Mouse (Mus musculus) lung, postnatal 0 days (tissue): ENCODE measurements at regions not wholly inside any gene's neighbourhood (a gene's known extent, or its start where the extent isn't known, plus 50 kb on each side); places are given as distances from the start of the nearest gene placed in this dataset.

Experiments
- ATAC-seq: fragments of 200-750 bp; cut with Nextera tagmentation; 2 replicates; pipeline ENCODE4 v1.8.0; 2017; ENCODE audit warnings: moderate library complexity
- DNase-seq: peaks from one replicate; pipeline ENCODE4 v3.0.0-alpha.2; 2016; ENCODE audit warnings: low spot score
- H3K27ac ChIP-seq: fragments of 300-500 bp; sonication (generic); 2 replicates; pipeline ENCODE4 v1.5.1; 2014; ENCODE audit warnings: antibody characterized with exemption, mild to moderate bottlenecking, low read length, mixed read lengths
- H3K27me3 ChIP-seq: fragments of 300-500 bp; sonication (generic); replicated peaks from 2 replicates; pipeline ENCODE4 v1.6.1; 2014; ENCODE audit warnings: low read length, mixed read lengths; ENCODE audit not compliant: insufficient read depth
- H3K36me3 ChIP-seq: fragments of 300-500 bp; sonication (generic); 2 replicates; pipeline ENCODE4 v1.6.1; 2014; ENCODE audit warnings: low read length, mixed read lengths; ENCODE audit not compliant: insufficient read depth
- H3K4me1 ChIP-seq: fragments of 300-500 bp; sonication (generic); 2 replicates; pipeline ENCODE4 v1.6.1; 2014; ENCODE audit warnings: antibody characterized with exemption, low read depth, low read length, mixed read lengths; ENCODE audit not compliant: insufficient read depth
- H3K4me2 ChIP-seq: fragments of 300-500 bp; sonication (generic); replicated peaks from 2 replicates; pipeline ENCODE4 v1.6.1; 2014; ENCODE audit warnings: low read depth, mild to moderate bottlenecking, low read length, moderate library complexity, mixed read lengths
- H3K4me3 ChIP-seq: fragments of 300-500 bp; sonication (generic); 2 replicates; pipeline ENCODE4 v1.5.1; 2014; ENCODE audit warnings: low read depth, low read length
- H3K9ac ChIP-seq: fragments of 300-500 bp; sonication (generic); replicated peaks from 2 replicates; pipeline ENCODE4 v1.6.1; 2014; ENCODE audit warnings: low read depth, mild to moderate bottlenecking
- H3K9me3 ChIP-seq: fragments of 300-500 bp; sonication (generic); 2 replicates; pipeline ENCODE4 v1.6.1; 2016; ENCODE audit warnings: low read length, mixed read lengths
- CTCF ChIP-seq: IDR thresholded peaks from 2 replicates; pipeline ENCODE4 v1.5.1; 2016; ENCODE audit warnings: antibody characterized with exemption, mild to moderate bottlenecking
- EP300 ChIP-seq: IDR thresholded peaks from 2 replicates; pipeline ENCODE4 v1.6.1; 2016; ENCODE audit warnings: antibody characterized with exemption, mild to moderate bottlenecking, control low read depth
- WGBS: fragments of 180-500 bp; shearing (Covaris S2); extraction: QIAGEN DNeasy Blood & Tissue Kit; methylation state at CpG from one replicate; pipeline ENCODE4 v1.1.7; 2014; 5-methylcytosine and 5-hydroxymethylcytosine counted together

GRCm38 (mm10) chr12:112336691-112337295 lies 152.5 kb upstream of the A530016L24Rik start:
- Histone ChIP-seq H3K36me3 (no peaks in the 10 kb centered on the region), H3K4me1 (no peaks in the 10 kb centered on the region), H3K9ac (no peak overlapping the region), H3K9me3 (no peaks in the 10 kb centered on the region), H3K4me2 (no peak overlapping the region), H3K27me3 (no peaks in the 10 kb centered on the region), H3K4me3 (no peak overlapping the region), H3K27ac (no peak overlapping the region)
- TF ChIP-seq CTCF: no peak
- TF ChIP-seq EP300: no peak
- 79% methylated on average over 9 of the region's 9 CpGs for WGBS
- no peak for DNase-seq
- no peak for ATAC-seq

GRCm38 (mm10) chr12:112337443-112337842 lies 151.8 kb upstream of the A530016L24Rik start:
- 71% methylated on average over 11 of the region's 11 CpGs for WGBS
- ATAC-seq (no peak), DNase-seq (no peak)
- no peaks in the 10 kb centered on the region for H3K9me3 ChIP-seq
- H3K4me1 ChIP-seq: no peaks in the 10 kb centered on the region
- no peaks in the 10 kb centered on the region for H3K36me3 ChIP-seq
- no peak overlapping the region for H3K4me2 ChIP-seq
- no peak overlapping the region for H3K9ac ChIP-seq
- no peak overlapping the region for H3K27ac ChIP-seq
- TF ChIP-seq CTCF (no peak), EP300 (no peak)
- H3K4me3 ChIP-seq: no peak overlapping the region
- no peaks in the 10 kb centered on the region for H3K27me3 ChIP-seq

- H3K27me3 ChIP-seq: no peaks in the 10 kb centered on the region
- ATAC-seq (no peak), DNase-seq (no peak)
- no peak overlapping the region for H3K9ac ChIP-seq
- 76% methylated on average over 15 of the region's 15 CpGs for WGBS
- no peaks in the 10 kb centered on the region for H3K9me3 ChIP-seq
- TF ChIP-seq EP300 (no peak), CTCF (no peak)
- H3K36me3 ChIP-seq: no peaks in the 10 kb centered on the region
- H3K4me1 ChIP-seq: no peaks in the 10 kb centered on the region
- H3K27ac ChIP-seq: no peak overlapping the region
- no peak overlapping the region for H3K4me3 ChIP-seq
- no peak overlapping the region for H3K4me2 ChIP-seq
Observed at GRCm38 (mm10) chr12:112338976-112339375, 150.3 kb upstream of the A530016L24Rik start.

DNA sequence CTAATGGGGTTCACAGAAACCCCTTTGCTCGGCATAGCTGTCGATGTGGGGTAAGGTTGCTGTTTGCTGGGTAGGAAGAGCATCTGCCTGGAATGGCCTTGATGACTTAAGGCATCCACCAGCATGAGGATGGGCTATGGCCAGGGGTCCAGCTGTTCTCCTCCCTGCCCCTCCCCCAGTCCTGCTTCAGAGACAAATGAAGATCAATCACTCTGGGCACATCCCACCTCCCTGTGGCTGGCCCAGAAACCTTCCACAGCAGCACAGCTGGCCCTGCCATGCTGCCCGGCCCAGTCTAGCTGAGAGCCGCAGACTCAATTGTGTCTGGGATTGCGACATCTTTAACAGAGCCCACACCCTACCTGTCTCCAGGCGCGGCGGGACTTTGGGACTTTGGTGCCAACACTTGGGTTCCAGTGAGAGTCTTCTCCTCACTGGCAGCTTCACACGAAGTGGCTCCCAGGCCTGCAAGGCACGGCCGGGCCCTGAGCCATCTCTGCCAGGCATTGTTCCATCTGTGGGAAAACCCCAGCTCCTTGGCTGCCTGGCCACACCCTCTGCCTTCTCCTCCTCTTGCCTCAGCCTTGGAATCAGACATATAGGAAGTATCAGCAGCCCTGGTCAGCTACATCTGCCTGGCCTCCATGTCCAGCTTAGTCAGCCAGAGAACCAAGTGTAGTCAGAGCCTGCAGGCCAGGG lies 149.6 kb upstream of the A530016L24Rik start:
- WGBS: 41% methylated on average over 11 of the region's 11 CpGs
- no peak overlapping the region for H3K9ac ChIP-seq
- no peaks in the 10 kb centered on the region for H3K27me3 ChIP-seq
- peak; percentile 62 for DNase-seq
- no peak overlapping the region for H3K4me3 ChIP-seq
- H3K27ac ChIP-seq: no peak overlapping the region
- no peaks in the 10 kb centered on the region for H3K36me3 ChIP-seq
- no peak overlapping the region for H3K4me2 ChIP-seq
- TF ChIP-seq EP300: no peak
- TF ChIP-seq CTCF: no peak
- peak; percentile 78 for ATAC-seq
- no peaks in the 10 kb centered on the region for H3K4me1 ChIP-seq
- no peaks in the 10 kb centered on the region for H3K9me3 ChIP-seq

DNA sequence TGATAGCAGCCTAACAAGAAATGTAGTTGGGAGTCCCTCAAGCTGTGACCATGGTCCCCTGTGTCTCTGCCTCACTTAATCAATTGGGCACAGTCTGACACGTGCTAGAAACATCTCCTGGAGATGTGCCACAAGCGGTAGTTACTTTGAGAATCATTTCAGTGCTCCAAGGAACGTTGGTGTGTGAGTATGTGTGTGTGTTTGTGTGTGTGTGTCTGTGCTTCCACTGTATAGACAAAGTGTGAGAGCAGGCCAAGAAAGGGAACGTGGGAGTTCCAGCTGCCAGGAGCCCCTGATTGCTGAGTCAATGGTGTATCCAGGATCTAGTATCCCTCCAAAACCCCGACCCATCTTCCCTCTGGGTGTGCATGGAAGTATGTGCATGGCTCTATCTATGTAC lies 149.0 kb upstream of the A530016L24Rik start:
- no peak for TF ChIP-seq CTCF
- no peak for TF ChIP-seq EP300
- Histone ChIP-seq H3K27ac (no peak overlapping the region), H3K4me3 (no peak overlapping the region), H3K9me3 (no peaks in the 10 kb centered on the region), H3K9ac (no peak overlapping the region), H3K4me1 (no peaks in the 10 kb centered on the region), H3K36me3 (no peaks in the 10 kb centered on the region), H3K4me2 (no peak overlapping the region), H3K27me3 (no peaks in the 10 kb centered on the region)
- WGBS: 56% methylated on average over 5 of the region's 5 CpGs
- ATAC-seq (no peak), DNase-seq (no peak)

DNA sequence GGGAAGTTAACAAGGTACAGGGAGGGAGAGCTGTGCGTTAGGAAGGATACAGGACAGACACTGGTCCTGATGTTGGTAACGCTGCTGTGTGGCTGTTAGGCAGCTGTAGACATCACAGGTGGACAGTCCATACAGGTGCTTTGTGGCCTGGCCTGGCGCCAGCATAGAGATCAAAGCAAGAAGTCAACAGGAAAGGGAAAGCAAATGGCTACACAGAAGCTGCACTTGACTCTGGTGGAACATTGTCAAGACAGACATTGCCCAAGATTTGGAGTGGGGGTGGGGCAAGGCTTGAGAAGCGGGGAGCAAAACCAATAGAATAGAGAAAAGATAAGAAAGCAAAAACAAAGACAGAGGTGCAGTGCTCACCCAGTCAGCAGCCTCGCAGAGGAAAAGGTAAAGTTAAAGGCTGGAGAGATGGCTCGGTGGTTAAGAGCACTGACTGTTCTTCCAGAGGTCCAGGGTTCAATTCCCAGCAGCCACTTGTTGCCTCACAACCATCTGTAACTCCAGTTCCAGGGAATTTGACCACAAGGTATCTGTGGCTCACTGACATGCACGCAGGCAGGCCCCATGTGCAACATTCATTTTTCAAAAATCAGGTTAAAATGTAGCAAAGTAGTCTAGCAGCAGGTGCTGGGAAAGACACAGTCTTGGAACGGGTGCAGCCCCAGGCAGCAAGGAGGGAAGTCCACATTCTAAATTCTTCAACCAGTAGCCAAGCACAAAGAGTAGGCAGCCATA lies 147.3 kb upstream of the A530016L24Rik start:
- peak; percentile 31; the same call in 1 of the 2 replicates for ATAC-seq
- 52% methylated on average over 8 of the region's 8 CpGs for WGBS

More for the DNA sequence above, 147.3 kb upstream of the A530016L24Rik start:
- H3K9ac ChIP-seq: no peak overlapping the region
- DNase-seq: peak; percentile 33
- H3K9me3 ChIP-seq: no peaks in the 10 kb centered on the region
- no peak overlapping the region for H3K4me2 ChIP-seq
- H3K4me3 ChIP-seq: no peak overlapping the region
- H3K36me3 ChIP-seq: no peaks in the 10 kb centered on the region
- no peak overlapping the region for H3K27ac ChIP-seq
- no peaks in the 10 kb centered on the region for H3K4me1 ChIP-seq
- TF ChIP-seq CTCF (no peak), EP300 (no peak)
- H3K27me3 ChIP-seq: no peaks in the 10 kb centered on the region
